Mouse (Mus musculus): ENCODE results near the gene Cd247. TPM values are rescaled to one million over a fixed set of nuclear protein-coding genes. Genes with fewer than 3 reads are reported as not detected.

Cd247 gene
- total and polyA plus RNA-seq, 2 experiments from 2014 or later: 0.41 TPM; not detected in 1

DNA sequence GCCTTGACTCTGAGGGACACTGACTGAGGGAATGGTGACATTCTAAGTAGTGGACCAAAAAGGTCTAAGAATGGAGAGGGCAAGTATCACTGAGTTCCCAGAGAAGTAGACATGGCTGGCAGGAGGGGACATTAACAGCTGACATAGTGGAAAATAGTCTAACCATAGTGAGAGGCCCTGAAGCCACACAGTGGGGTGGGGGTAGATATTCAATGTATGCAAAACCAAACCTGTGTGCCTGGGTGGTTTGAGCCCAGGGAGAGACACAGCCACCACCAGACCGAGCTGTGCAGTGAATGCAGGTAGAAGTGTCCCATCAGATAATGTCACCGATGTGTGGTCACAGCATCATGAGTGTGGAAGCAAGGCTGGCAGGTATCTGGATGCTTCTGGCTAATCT is 33.5 kb downstream of the Cd247 start:
- no peaks in the 10 kb centered on the region for H3K9me3 ChIP-seq (replicated peaks; ENCODE audit: control insufficient read depth, low read length)
- H3K27ac ChIP-seq (ENCODE audit: low read depth): no peak overlapping the region
- TF ChIP-seq CTCF (IDR thresholded peaks at IDR 0.05; ENCODE audit: low read depth) (no peak), EP300 (IDR thresholded peaks at IDR 0.05; ENCODE audit: low read depth) (no peak)
- H3K36me3 ChIP-seq (replicated peaks; ENCODE audit: control insufficient read depth, insufficient read depth, low read length): no peaks in the 10 kb centered on the region
- DNase-seq (ENCODE audit: low spot score) (no peak), ATAC-seq (ENCODE audit: insufficient read depth, low read depth) (no peak)
- H3K9ac ChIP-seq (replicated peaks; ENCODE audit: low read depth, low read length): no peak overlapping the region
- H3K4me3 ChIP-seq (ENCODE audit: low read depth, low read length): no peak overlapping the region
- no peak overlapping the region for H3K4me2 ChIP-seq (ENCODE audit: low read depth, low read length)
- H3K27me3 ChIP-seq (ENCODE audit: control insufficient read depth, insufficient read depth, low read length): no peaks in the 10 kb centered on the region
- 80% methylated on average over 2 of the region's 2 CpGs for WGBS
- 0 out of 2 replicates have a peak, but pooled peaks cover 3% of the 10 kb centered on the region for H3K4me1 ChIP-seq (ENCODE audit: control insufficient read depth, insufficient read depth)

DNA sequence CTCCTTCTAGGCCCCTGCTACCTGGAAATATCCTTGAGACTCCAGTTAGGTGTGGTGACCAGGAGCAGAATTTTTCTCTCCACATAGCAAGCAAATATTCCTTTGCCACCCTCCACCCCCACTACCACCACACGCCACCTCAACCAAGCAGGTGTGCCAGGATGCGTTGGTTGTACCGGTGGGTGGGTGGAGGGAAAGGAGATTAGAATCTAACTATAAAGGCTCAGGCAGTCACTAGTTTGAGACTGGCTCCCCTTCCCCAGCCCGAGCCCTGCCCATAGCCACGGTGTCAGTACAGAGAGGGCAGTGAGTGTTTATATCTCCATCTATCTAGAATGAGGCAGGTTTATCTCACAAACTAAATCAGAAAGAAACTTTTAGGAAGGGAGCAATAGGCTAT is 39.7 kb downstream of the Cd247 start:
- ATAC-seq (ENCODE audit: insufficient read depth, low read depth) (no peak), DNase-seq (ENCODE audit: low spot score) (no peak)
- H3K4me3 ChIP-seq (ENCODE audit: low read depth, low read length): no peak overlapping the region
- TF ChIP-seq EP300 (IDR thresholded peaks at IDR 0.05; ENCODE audit: low read depth) (no peak), CTCF (IDR thresholded peaks at IDR 0.05; ENCODE audit: low read depth) (no peak)
- no peaks in the 10 kb centered on the region for H3K9me3 ChIP-seq (replicated peaks; ENCODE audit: control insufficient read depth, low read length)
- H3K27me3 ChIP-seq (ENCODE audit: control insufficient read depth, insufficient read depth, low read length): 0 out of 2 replicates have a peak, but pooled peaks cover 4% of the 10 kb centered on the region
- 83% methylated on average over 5 of the region's 5 CpGs for WGBS
- H3K36me3 ChIP-seq (replicated peaks; ENCODE audit: control insufficient read depth, insufficient read depth, low read length): no peaks in the 10 kb centered on the region
- no peak overlapping the region for H3K4me2 ChIP-seq (ENCODE audit: low read depth, low read length)
- no peak overlapping the region for H3K9ac ChIP-seq (replicated peaks; ENCODE audit: low read depth, low read length)
- no peak overlapping the region for H3K27ac ChIP-seq (ENCODE audit: low read depth)
- H3K4me1 ChIP-seq (ENCODE audit: control insufficient read depth, insufficient read depth): no peaks in the 10 kb centered on the region

- no peak for DNase-seq (ENCODE audit: low spot score)
- 86% methylated on average over 6 of the region's 6 CpGs for WGBS
- Histone ChIP-seq H3K4me2 (ENCODE audit: low read depth, low read length) (no peak overlapping the region), H3K27ac (ENCODE audit: low read depth) (no peak overlapping the region), H3K4me1 (ENCODE audit: control insufficient read depth, insufficient read depth) (no peaks in the 10 kb centered on the region), H3K36me3 (replicated peaks; ENCODE audit: control insufficient read depth, insufficient read depth, low read length) (no peaks in the 10 kb centered on the region), H3K27me3 (ENCODE audit: control insufficient read depth, insufficient read depth, low read length) (0 out of 2 replicates have a peak, but pooled peaks cover 4% of the 10 kb centered on the region), H3K4me3 (ENCODE audit: low read depth, low read length) (no peak overlapping the region), H3K9ac (replicated peaks; ENCODE audit: low read depth, low read length) (no peak overlapping the region), H3K9me3 (replicated peaks; ENCODE audit: control insufficient read depth, low read length) (no peaks in the 10 kb centered on the region)
- no peak for ATAC-seq (ENCODE audit: insufficient read depth, low read depth)
- TF ChIP-seq EP300 (IDR thresholded peaks at IDR 0.05; ENCODE audit: low read depth) (no peak), CTCF (IDR thresholded peaks at IDR 0.05; ENCODE audit: low read depth) (no peak)
These were observed 40.1 kb downstream of the Cd247 start for GRCm38 (mm10) chr1:165828615-165829014.

DNA sequence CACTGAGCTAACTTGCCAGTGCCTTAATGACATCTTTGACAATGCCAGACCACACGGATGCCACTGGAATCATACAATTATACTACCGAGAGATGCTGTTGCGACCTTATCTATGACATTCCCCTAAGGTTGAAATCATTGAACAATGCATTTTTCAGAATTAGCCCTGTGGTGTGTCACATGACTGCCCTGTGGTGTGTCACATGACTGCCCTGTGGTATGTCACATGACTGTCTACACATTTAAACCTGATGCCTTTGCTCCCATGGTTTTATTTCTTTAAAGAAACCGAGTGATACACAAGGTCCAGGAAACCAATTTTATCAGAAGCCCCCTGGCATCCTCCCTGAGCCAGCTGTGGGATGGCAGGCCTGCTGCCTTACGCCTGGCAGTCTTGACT is 41.4 kb downstream of the Cd247 start:
- Histone ChIP-seq H3K4me1 (ENCODE audit: control insufficient read depth, insufficient read depth) (no peaks in the 10 kb centered on the region), H3K4me2 (ENCODE audit: low read depth, low read length) (no peak overlapping the region), H3K4me3 (ENCODE audit: low read depth, low read length) (no peak overlapping the region), H3K27me3 (ENCODE audit: control insufficient read depth, insufficient read depth, low read length) (0 out of 2 replicates have a peak, but pooled peaks cover 4% of the 10 kb centered on the region), H3K36me3 (replicated peaks; ENCODE audit: control insufficient read depth, insufficient read depth, low read length) (no peaks in the 10 kb centered on the region), H3K9me3 (replicated peaks; ENCODE audit: control insufficient read depth, low read length) (no peaks in the 10 kb centered on the region), H3K27ac (ENCODE audit: low read depth) (no peak overlapping the region), H3K9ac (replicated peaks; ENCODE audit: low read depth, low read length) (no peak overlapping the region)
- 83% methylated on average over 5 of the region's 5 CpGs for WGBS
- TF ChIP-seq CTCF (IDR thresholded peaks at IDR 0.05; ENCODE audit: low read depth) (no peak), EP300 (IDR thresholded peaks at IDR 0.05; ENCODE audit: low read depth) (no peak)
- DNase-seq (ENCODE audit: low spot score) (no peak), ATAC-seq (ENCODE audit: insufficient read depth, low read depth) (no peak)

DNA sequence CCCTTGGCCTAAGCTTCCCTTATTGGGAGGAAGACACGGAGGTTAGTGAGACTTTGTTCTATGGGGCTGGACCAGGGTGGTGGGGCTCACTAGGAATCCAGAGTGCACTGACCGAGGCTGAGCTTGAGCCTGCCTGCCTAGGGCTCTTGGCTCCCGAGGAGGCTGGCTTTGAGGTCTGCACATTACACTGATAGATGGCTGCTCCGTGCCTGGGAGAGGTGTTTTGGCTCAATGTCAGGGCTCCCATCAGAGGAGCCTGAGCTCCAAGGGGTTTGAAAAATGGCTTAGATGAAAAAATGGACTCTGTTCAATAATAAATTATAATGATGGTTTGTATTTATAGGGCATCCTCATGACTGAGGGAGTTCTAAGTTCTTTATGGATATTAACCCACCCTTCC is 44.8 kb downstream of the Cd247 start:
- Histone ChIP-seq H3K27me3 (ENCODE audit: control insufficient read depth, insufficient read depth, low read length) (0 out of 2 replicates have a peak, but pooled peaks cover 4% of the 10 kb centered on the region), H3K4me2 (ENCODE audit: low read depth, low read length) (no peak overlapping the region), H3K27ac (ENCODE audit: low read depth) (no peak overlapping the region), H3K4me1 (ENCODE audit: control insufficient read depth, insufficient read depth) (peaks cover 24% of the 10 kb centered on the region), H3K9ac (replicated peaks; ENCODE audit: low read depth, low read length) (no peak overlapping the region), H3K36me3 (replicated peaks; ENCODE audit: control insufficient read depth, insufficient read depth, low read length) (no peaks in the 10 kb centered on the region), H3K9me3 (replicated peaks; ENCODE audit: control insufficient read depth, low read length) (no peaks in the 10 kb centered on the region), H3K4me3 (ENCODE audit: low read depth, low read length) (no peak overlapping the region)
- 34% methylated on average over 4 of the region's 4 CpGs for WGBS
- no peak for DNase-seq (ENCODE audit: low spot score)
- no peak for ATAC-seq (ENCODE audit: insufficient read depth, low read depth)
- TF ChIP-seq EP300 (IDR thresholded peaks at IDR 0.05; ENCODE audit: low read depth) (no peak), CTCF (IDR thresholded peaks at IDR 0.05; ENCODE audit: low read depth) (no peak)

Measured in heart, postnatal 0 days (tissue).